Mouse (Mus musculus) urinary bladder, postnatal 4 days (tissue): ENCODE data around the gene 1700061G19Rik.

ENCODE experiments used
- DNase-seq, 2 experiments: peaks; one replicate each; pipeline ENCODE4 v3.0.0; 2021 to 2022; ENCODE audit warnings: low spot score in 2 of 2

Gene 1700061G19Rik

GRCm38 (mm10) chr17:56925998-56926397 is 50.7 kb downstream of the 1700061G19Rik start:
- DNase-seq: no peak

GRCm38 (mm10) chr17:56929101-56929500 is 53.8 kb downstream of the 1700061G19Rik start:
- no peak for DNase-seq

GRCm38 (mm10) chr17:56929530-56929929 is 54.3 kb downstream of the 1700061G19Rik start:
- no peak for DNase-seq

- DNase-seq: no peak
These were observed 54.7 kb downstream of the 1700061G19Rik start for GRCm38 (mm10) chr17:56930026-56930425.

- DNase-seq: no peak
These were observed 58.1 kb downstream of the 1700061G19Rik start for GRCm38 (mm10) chr17:56933395-56933794.

GRCm38 (mm10) chr17:56934545-56935330 is 59.5 kb downstream of the 1700061G19Rik start:
- no peak for DNase-seq

GRCm38 (mm10) chr17:56935363-56936131 is 60.3 kb downstream of the 1700061G19Rik start, which contains the start of gene Mllt1:
TSS of gene Mllt1 (minus strand) at chr17:56935415.
- peak; percentile 99 for DNase-seq

- no peak for DNase-seq
These were observed 61.5 kb downstream of the 1700061G19Rik start for GRCm38 (mm10) chr17:56936731-56937130.
